Mouse (Mus musculus): ENCODE measurements around the gene 1520401A03Rik.
"Not testable (repeated sequence)": the region's sequence is repeated elsewhere in the genome, so short reads cannot be mapped to it uniquely, and the experiment has no call there.

Gene 1520401A03Rik

GRCm38 (mm10) chr17:23722376-23723125 lies at the start of gene 1520401A03Rik:
1520401A03Rik (minus strand) TSS chr17:23722783.
- DNase-seq, result no peak

DNA sequence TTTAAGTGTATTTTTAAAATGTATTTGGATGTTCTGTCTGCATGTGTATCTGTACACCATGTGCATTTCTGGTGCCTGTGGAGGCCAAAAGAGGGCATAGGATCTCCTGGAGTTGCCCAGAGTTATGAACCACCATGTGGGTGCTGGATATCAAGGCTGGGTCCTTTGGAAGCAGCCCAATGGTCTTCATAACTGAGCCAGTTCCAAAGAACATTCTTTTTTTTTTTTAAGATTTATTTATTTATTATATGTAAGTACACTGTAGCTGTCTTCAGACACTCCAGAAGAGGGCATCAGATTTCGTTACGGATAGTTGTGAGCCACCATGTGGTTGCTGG lies 49.6 kb upstream of the 1520401A03Rik start:
- not testable (repeated sequence) for DNase-seq

GRCm38 (mm10) chr17:23771284-23772218 lies 49.0 kb upstream of the 1520401A03Rik start, which contains the start of gene Flywch1:
Flywch1 (minus strand) TSS chr17:23771602.
- DNase-seq, result peak; percentile 99

GRCm38 (mm10) chr17:23770896-23771283 lies 48.3 kb upstream of the 1520401A03Rik start:
- no peak for DNase-seq

GRCm38 (mm10) chr17:23770493-23770892 lies 47.9 kb upstream of the 1520401A03Rik start:
- DNase-seq, result no peak

- DNase-seq, result no peak
These were observed 40.4 kb upstream of the 1520401A03Rik start for GRCm38 (mm10) chr17:23762976-23763375.

- no peak for DNase-seq
These were observed 38.6 kb upstream of the 1520401A03Rik start for GRCm38 (mm10) chr17:23761155-23761554.

DNA sequence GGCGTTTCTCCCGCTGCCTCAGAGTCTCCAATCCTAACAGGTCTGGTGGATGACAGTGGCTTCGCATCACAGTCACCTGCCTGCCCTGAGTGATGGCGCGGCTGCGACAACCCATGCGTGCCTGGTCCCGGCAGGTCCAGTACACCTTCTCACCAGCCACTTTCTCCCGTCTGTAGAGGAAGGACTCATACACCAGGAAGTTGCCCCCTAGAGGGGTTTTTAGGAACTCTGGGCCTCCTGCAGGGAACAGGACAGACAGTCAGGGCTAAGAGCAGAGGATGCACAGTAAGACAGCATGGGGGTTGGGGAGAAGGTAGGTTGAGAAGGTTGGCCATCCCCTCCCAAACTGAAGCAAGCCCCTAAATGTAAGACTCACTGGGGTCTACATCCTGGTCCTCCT lies 37.6 kb upstream of the 1520401A03Rik start:
- DNase-seq, result no peak

- DNase-seq, result no peak
These were observed 36.2 kb upstream of the 1520401A03Rik start for GRCm38 (mm10) chr17:23758801-23759200.

GRCm38 (mm10) chr17:23757581-23757980 lies 35.0 kb upstream of the 1520401A03Rik start:
- no peak for DNase-seq

DNA sequence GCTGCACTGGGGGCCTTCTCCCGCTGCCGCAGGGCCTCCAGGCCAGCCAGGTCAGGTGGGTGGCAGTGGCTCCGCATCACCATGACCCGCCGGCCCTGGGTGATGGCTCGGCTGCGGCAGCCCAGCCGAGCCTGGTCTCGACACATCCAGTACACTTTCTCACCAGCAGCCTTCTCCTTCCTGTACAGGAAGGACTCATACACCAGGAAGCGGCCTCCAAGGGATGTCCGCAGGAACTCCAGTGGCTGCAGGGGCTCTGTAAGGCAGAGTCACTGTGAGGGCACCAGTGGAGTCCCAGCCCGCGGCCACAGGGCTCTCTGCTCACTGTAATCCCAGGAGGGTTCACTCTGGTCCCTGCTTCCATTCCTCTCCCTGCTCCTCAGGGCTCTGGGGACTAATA lies 33.1 kb upstream of the 1520401A03Rik start:
- no peak for DNase-seq

GRCm38 (mm10) chr17:23749400-23750191 lies 27.0 kb upstream of the 1520401A03Rik start:
- no peak for DNase-seq

- DNase-seq, result no peak
These were observed 26.2 kb upstream of the 1520401A03Rik start for GRCm38 (mm10) chr17:23748631-23749391.

DNA sequence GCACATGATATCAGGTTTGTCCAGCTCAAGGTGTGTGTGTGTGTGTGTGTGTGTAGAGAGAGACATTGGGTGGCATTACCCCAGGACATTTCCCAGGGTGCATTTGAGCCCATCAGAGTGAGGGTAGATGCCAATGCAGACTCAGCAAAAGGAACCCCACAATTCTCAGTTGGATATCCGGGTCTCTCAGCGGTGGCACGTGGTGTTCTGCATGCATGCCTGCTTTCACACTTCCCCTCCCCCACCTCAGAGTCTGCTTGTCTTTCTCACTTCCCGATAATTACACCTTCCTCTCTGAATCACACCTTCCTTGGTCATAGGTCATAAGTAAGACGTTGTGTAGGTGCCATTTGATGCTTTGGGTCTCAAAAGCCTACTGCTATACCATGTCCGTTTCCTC lies 25.4 kb upstream of the 1520401A03Rik start:
- DNase-seq, result no peak

DNA sequence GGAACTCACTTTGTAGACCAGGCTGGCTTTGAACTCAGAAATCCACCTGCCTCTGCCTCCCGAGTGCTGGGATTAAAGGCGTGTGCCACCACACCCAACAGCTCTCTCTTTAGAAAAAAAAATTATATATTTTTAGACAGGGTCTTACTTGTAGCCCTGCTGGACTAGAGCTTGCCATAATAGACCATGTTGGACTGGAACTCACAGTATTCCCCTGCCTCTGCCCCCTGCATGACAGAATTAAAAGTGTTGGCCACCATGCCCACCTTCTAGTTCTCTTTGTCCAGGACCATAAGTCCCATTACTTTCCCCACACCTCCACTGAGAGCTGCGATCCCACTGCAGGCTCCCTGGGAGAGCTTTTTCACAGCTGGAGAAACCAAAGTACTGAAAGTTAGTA lies 24.9 kb upstream of the 1520401A03Rik start:
- no peak for DNase-seq

DNA sequence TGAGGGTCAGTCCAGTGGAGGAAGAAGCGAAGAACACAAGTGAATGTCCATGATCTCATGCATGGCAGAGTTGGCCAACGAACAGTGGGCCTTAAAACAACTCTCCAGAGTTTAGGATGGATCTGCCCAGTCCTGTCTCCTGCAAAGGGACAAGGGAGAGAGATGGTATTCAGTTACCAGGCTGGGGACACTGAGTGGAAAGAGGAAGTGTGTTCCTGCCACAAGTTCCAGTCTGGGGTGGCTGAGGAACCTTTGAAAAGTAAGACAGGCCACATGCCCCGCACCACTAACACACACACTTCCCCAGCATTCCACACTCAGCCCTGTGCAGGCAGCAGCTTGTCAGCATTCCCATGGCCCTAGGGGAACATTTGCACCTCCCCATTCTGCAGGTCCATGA lies 24.2 kb upstream of the 1520401A03Rik start:
- no peak for DNase-seq

GRCm38 (mm10) chr17:23746311-23746710 lies 23.7 kb upstream of the 1520401A03Rik start:
- no peak for DNase-seq

- no peak for DNase-seq
These were observed 23.0 kb upstream of the 1520401A03Rik start, which contains the start of gene Kremen2 for GRCm38 (mm10) chr17:23745301-23746251. Kremen2 (minus strand) TSS chr17:23745833.

- no peak for DNase-seq
These were observed 22.1 kb upstream of the 1520401A03Rik start for GRCm38 (mm10) chr17:23744651-23745050.

DNA sequence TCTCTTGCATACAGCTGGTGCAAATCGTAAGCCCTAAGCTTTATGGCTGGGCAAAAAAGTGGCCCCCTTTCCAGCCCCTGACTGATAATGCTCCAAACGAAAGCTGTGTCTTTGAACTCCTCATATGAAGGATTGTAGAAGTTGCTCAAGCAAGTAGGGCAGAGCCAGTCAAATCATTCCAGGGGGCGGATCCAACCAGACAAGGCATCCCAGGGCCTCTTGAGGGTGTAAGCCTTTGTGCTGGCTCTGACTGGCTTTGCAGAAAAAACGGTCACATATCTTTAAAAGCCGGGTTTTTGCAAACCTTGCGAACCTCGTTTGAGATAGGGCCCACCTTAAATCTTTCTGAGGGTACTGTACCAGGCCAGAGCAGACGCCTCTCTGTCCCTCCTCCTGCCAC lies 21.5 kb upstream of the 1520401A03Rik start:
- DNase-seq, result no peak

GRCm38 (mm10) chr17:23742941-23743340 lies 20.4 kb upstream of the 1520401A03Rik start:
- DNase-seq, result no peak

Measured in right cerebral cortex, postnatal 4 days (tissue).